Mouse (Mus musculus) CD4-positive, CD25-positive, alpha-beta regulatory T cell (primary cell): ENCODE measurements around the gene Agrn. TPM values are rescaled to one million over a fixed set of nuclear protein-coding genes. Genes with fewer than 3 reads are reported as not detected.

ENCODE experiments used
- polyA plus RNA-seq: library from polyadenylated mRNA; unstranded; fragments of 100-300 nt; shearing (Covaris generic); gene quantifications from one replicate; pipeline ENCODE4 v1.2.1, GENCODE M21; 2017

Gene Agrn
- polyA plus RNA-seq: 4.2 TPM

DNA sequence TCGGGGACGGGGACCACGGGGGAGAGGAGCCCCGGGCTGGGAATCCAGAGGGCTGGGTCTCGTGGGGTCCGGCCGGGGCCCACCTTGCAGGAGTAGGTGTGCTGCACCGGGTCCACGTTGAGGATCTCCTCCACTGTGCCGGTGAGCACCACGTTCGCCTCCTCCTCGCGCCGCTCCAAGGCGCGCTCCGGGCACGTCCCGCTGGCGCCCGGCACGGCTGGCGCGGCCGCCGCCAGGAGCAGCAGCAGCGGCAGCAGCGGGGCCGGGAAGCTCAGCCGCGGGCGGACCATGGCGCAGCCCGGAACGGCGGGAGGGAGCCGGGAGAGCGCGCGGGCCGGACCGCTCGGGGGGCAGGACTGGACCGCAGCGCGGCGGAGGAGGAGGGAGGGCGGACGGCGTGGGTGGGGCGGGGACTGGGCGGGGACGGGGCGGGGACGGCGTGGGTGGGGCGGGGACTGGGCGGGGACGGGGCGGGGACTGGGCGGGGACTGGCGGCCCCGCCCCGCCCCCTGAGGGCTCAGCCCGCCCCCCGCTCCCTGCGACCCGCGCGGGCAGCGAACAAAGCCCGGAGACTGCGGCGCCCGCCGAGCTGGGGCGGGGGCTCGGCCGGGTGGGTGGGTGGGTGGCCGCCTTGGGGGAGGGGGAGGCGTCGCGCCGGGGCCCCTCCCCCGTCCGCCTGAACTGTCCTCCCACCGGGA lies at the start of gene Agrn:
Gene Agrn, minus strand, starts transcription at position 358 of the 698 bp plus-strand sequence.

DNA sequence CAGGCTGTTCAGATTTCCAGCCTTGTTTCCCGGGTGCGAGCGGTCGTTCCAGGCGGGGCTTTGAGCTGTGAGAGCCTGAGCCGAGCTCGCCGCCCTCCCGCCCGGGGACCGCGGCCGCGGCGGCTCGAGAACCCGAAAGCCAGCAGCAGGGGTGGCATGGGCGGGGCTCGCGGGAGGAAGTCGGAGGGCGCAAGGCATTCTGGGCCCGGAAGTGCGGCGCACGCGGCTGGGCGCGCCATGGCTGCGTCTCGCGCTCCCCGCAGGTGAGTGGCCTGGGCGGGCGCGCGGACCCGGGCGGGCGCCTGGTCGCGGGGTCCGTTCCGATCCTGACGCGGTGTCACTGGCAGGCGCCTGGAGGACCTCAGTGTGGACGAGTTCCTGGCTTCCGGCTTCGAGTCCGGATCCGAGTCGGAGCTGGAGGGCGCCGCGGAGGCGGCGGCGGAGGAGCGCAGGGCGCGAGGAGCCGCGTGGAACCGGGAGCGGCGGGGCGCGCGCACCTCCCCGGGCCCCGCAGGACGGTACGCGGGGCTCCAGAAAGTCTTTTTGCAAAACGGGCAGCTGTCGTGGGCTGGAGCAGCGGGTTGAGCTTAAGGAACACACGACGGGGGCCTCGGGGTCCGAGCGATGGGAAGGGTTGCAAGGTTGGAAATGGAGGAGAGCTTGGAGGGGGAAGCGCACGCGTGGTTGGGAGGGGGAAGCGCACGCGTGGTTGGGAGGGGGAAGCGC lies 38.7 kb upstream of the Agrn start, which contains the start of gene Noc2l:
Gene Noc2l, plus strand, starts transcription at position 203 of the 726 bp plus-strand sequence.

DNA sequence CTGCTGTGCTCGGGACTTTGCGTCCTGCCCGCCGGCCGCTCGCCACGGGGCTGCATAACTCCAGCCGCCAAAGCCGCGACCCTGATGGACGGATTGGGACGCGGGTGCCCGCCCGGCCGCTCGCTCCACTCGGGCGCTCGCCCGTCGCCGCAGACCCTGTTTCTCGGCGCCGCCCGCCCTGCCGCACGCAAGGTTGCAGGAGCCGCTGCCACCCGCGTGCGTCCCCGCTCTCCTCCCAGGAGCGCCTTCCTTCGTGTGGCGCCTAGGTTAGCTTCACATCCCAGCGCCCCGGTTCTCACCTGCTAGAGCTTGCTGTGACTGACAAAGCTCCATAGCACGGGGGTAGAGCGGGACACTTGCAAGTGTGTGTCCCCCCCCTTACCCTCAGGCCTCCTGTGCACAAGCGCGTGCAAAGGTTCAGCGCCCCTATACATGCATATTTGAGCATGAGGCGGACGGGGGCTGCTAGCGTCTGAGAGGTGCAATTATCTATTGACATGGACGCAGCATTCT lies 37.5 kb upstream of the Agrn start, which contains the start of gene Plekhn1:
Gene Plekhn1, minus strand, starts transcription at position 157 of the 513 bp plus-strand sequence.

DNA sequence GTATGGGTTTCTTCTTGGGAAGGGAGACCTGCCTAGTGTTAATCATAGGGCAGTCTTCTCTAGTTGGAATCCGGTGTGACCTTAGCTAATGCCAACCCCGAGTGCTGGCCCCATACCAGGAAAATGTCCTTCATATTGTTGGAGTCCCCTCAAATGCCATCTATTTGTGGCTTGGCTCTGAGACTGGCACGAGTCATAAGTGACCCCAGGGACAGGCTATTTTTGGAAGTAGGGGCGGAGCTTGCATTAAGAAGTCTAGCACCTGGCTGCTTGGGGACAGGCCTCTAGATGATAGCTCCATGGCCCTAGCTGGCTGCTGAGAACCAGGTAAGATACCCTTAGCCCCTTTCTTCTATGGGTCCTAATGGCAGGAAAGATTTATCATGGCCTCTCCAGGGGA lies 18.4 kb upstream of the Agrn start, which contains the start of gene Perm1:
Gene Perm1, plus strand, starts transcription at position 220 of the 400 bp plus-strand sequence.

DNA sequence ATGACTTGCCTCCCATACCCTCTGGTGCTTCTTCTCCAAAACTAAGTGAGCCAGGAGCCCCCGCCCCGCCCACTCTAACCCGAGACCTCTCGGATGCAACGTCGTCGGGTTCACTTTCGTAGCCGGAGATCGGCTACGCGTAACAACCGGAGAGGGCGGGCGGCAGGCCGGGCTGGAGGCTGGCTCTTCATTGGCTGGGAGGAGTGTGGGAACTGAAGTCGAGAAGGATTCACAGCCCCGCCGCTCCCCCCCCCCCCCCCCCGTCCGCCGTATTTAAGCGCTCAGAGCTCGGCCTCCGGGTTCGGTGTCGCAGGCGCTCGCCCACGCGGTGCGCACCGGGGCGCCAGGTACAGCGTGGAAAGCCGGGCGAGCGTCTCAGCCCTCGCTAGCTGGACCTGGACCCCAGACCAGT lies 5.7 kb upstream of the Agrn start, which contains the start of gene AW011738:
Gene AW011738, plus strand, starts transcription at position 304 of the 412 bp plus-strand sequence.

DNA sequence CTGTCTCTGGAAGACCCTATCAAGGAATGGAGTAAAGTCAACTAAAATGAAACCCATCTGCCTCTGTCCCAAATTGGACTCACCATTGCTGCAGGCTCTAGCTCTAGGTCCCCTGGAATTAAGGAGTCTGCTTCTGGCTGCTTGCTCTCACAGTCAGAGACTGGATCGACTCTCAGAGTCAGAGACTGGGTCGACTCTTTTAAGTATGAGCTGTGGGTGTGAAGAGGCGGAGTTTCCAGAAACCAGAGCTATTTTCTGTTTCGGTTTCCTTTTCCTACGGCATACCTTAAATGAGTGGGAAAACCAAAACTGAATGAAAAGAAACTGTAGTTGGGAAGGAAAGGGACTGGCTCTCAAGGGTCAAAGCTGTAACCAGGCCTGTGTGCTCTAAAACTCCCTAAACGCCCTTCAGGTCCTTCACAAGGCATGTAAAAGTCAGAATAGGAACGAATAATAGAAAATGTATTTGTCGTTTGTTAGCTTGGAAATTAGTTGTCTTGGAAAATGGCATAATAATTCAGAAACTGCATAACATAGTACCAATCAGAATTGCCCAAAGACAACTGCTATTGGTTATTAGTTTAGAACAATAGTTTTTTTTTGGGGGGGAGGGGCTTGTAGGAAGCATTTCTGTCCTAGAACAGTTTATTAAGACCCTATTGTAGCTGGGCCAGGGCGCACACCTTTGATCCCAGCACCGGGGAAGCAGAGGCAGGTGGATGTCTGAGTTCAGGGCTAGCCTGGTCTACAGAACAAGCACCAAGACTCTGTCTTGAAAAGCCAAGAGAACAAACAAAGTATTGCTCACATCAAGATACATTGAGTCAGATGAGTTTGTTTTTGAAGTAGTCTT lies 3.6 kb upstream of the Agrn start, which contains the start of gene Isg15:
Gene Isg15, minus strand, starts transcription at position 196 of the 853 bp plus-strand sequence.

DNA sequence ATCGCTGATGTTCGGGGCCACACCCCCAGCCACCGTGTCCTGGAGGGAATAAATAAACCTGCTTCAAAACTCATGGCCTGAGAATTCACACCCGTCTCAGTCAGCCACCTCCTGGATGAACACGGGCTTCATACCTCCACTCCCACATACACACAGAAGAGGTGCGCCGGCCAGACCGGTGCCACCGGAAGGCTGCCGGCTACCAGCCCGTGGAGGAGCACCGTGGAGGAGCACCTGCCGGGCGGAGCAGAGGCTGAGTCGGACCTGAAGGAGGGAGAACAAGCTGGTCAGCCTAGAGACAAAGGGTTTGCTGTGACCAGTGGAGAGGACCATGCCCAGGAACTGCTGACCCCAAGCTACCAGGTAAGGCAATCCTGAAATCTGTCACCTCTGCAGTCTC lies 66.9 kb downstream of the Agrn start, which contains the start of gene Rnf223:
Gene Rnf223, plus strand, starts transcription at position 78 of the 400 bp plus-strand sequence.

Other genes with a start within 250 kb of the Agrn start
- gene C1qtnf12, start 235.2 kb downstream of the Agrn start, polyA plus RNA-seq: 16.9 TPM
- gene B3galt6, start 204.8 kb downstream of the Agrn start, polyA plus RNA-seq: 10.6 TPM
- 491 TPM for gene Sdf4, start 204.6 kb downstream of the Agrn start, polyA plus RNA-seq
- 804 TPM for gene Tnfrsf4, start 183.6 kb downstream of the Agrn start, polyA plus RNA-seq
- 759 TPM for gene Tnfrsf18, start 171.3 kb downstream of the Agrn start, polyA plus RNA-seq
- 0.54 TPM for gene Ttll10, start 138.1 kb downstream of the Agrn start, polyA plus RNA-seq
- 35.3 TPM for gene 9430015G10Rik, start 87.5 kb downstream of the Agrn start, polyA plus RNA-seq
- gene Rnf223, start 67.0 kb downstream of the Agrn start, polyA plus RNA-seq: not detected
- 42.8 TPM for gene Isg15, start 3.3 kb upstream of the Agrn start, polyA plus RNA-seq
- gene AW011738, start 5.8 kb upstream of the Agrn start, polyA plus RNA-seq: 21.8 TPM
- 3.1 TPM for gene Perm1, start 18.4 kb upstream of the Agrn start, polyA plus RNA-seq
- gene Plekhn1, start 37.4 kb upstream of the Agrn start, polyA plus RNA-seq: 40.8 TPM
- gene Noc2l, start 38.5 kb upstream of the Agrn start, polyA plus RNA-seq: 162 TPM
- gene Samd11, start 58.2 kb upstream of the Agrn start, polyA plus RNA-seq: 2.0 TPM
- not detected for gene Vmn2r-ps159, start 133.6 kb upstream of the Agrn start, polyA plus RNA-seq